Mouse (Mus musculus) heart, embryonic 16.5 days (tissue): ENCODE results near the gene Ulk4. TPM values are rescaled to one million over a fixed set of nuclear protein-coding genes. Genes with fewer than 3 reads are reported as not detected.

Experiments
- ATAC-seq: fragments of 200-750 bp; cut with Nextera tagmentation; replicated peaks from 2 replicates; pipeline ENCODE4 v1.8.0; 2017; ENCODE audit warnings: moderate number of reproducible peaks; ENCODE audit not compliant: insufficient read depth, low FRiP score; ENCODE audit errors: extremely low read depth
- H3K27ac ChIP-seq: fragments of 300-500 bp; sonication (generic); 2 replicates; pipeline ENCODE4 v1.5.1; 2014; ENCODE audit warnings: mild to moderate bottlenecking, low read length, control low read depth, moderate library complexity
- H3K27me3 ChIP-seq: fragments of 300-500 bp; sonication (generic); 2 replicates; pipeline ENCODE4 v1.6.1; 2014; ENCODE audit warnings: low read length, mixed read lengths; ENCODE audit not compliant: control insufficient read depth, insufficient read depth
- H3K36me3 ChIP-seq: fragments of 300-500 bp; sonication (generic); 2 replicates; pipeline ENCODE4 v1.6.1; 2014; ENCODE audit not compliant: control insufficient read depth, insufficient read depth
- H3K4me1 ChIP-seq: fragments of 300-500 bp; sonication (generic); 2 replicates; pipeline ENCODE4 v1.6.1; 2014; ENCODE audit warnings: low read length, mixed read lengths; ENCODE audit not compliant: control insufficient read depth, insufficient read depth
- H3K4me2 ChIP-seq: fragments of 300-500 bp; sonication (generic); 2 replicates; pipeline ENCODE4 v1.6.1; 2014; ENCODE audit warnings: low read depth, mild to moderate bottlenecking, control low read depth, low read length
- H3K4me3 ChIP-seq: fragments of 300-500 bp; sonication (generic); 2 replicates; pipeline ENCODE4 v1.5.1; 2014; ENCODE audit warnings: mild to moderate bottlenecking, control low read depth, low read length
- H3K9ac ChIP-seq: fragments of 300-500 bp; sonication (generic); 2 replicates; pipeline ENCODE4 v1.6.1; 2014; ENCODE audit warnings: low read length, control low read depth
- H3K9me3 ChIP-seq: fragments of 300-500 bp; sonication (generic); replicated peaks from 2 replicates; pipeline ENCODE4 v1.6.1; 2016; ENCODE audit warnings: low read length; ENCODE audit not compliant: control insufficient read depth
- WGBS: fragments of 180-500 bp; shearing (Covaris S2); extraction: QIAGEN DNeasy Blood & Tissue Kit; methylation state at CpG from one replicate; pipeline ENCODE4 v1.1.7; 2014; 5-methylcytosine and 5-hydroxymethylcytosine counted together
- polyA plus RNA-seq: library from polyadenylated mRNA; unstranded; fragments of >200 nt; fragmentation: Nextera tagmentation; extraction: Ambion mirVana; gene quantifications from 2 replicates; pipeline ENCODE4 v1.2.1, GENCODE M21; 2015

Ulk4 gene
- polyA plus RNA-seq, 1 experiment from 2014 or later, result 105 TPM

- 81% methylated on average over 14 of the region's 14 CpGs for WGBS
- Histone ChIP-seq H3K27me3 (no peaks in the 10 kb centered on the region), H3K4me2 (no peak overlapping the region)
These were observed 212.2 kb downstream of the Ulk4 start for GRCm38 (mm10) chr9:121064606-121065355.

GRCm38 (mm10) chr9:121062671-121063070 is 214.3 kb downstream of the Ulk4 start:
- Histone ChIP-seq H3K4me1 (peaks cover 11% of the 10 kb centered on the region; the same call in 1 of the 2 replicates), H3K27me3 (no peaks in the 10 kb centered on the region), H3K9me3 (no peaks in the 10 kb centered on the region), H3K27ac (no peak overlapping the region), H3K4me2 (no peak overlapping the region), H3K9ac (no peak overlapping the region), H3K36me3 (no peaks in the 10 kb centered on the region), H3K4me3 (no peak overlapping the region)
- ATAC-seq, result no peak
- 20% methylated on average over 3 of the region's 3 CpGs for WGBS

More at GRCm38 (mm10) chr9:121064606-121065355, 212.2 kb downstream of the Ulk4 start:
- Histone ChIP-seq H3K4me3 (no peak overlapping the region), H3K9ac (no peak overlapping the region), H3K36me3 (no peaks in the 10 kb centered on the region), H3K27ac (no peak overlapping the region), H3K9me3 (no peaks in the 10 kb centered on the region), H3K4me1 (peaks cover 11% of the 10 kb centered on the region; the same call in 1 of the 2 replicates)
- ATAC-seq, result no peak

- Histone ChIP-seq H3K9me3 (no peaks in the 10 kb centered on the region), H3K4me3 (no peak overlapping the region), H3K36me3 (no peaks in the 10 kb centered on the region), H3K27ac (no peak overlapping the region), H3K9ac (no peak overlapping the region), H3K4me1 (peaks cover 11% of the 10 kb centered on the region; the same call in 1 of the 2 replicates), H3K4me2 (no peak overlapping the region), H3K27me3 (no peaks in the 10 kb centered on the region)
- 50% methylated on average over 12 of the region's 12 CpGs for WGBS
- ATAC-seq, result no peak
These were observed 215.0 kb downstream of the Ulk4 start for GRCm38 (mm10) chr9:121061820-121062623.

GRCm38 (mm10) chr9:121060331-121060730 is 216.7 kb downstream of the Ulk4 start:
- H3K27me3 ChIP-seq, result no peaks in the 10 kb centered on the region
- H3K9me3 ChIP-seq, result no peaks in the 10 kb centered on the region
- H3K4me2 ChIP-seq, result no peak overlapping the region
- no peak overlapping the region for H3K4me3 ChIP-seq
- 76% methylated on average over 8 of the region's 8 CpGs for WGBS
- peaks cover 11% of the 10 kb centered on the region; the same call in 1 of the 2 replicates for H3K4me1 ChIP-seq
- no peak overlapping the region for H3K9ac ChIP-seq
- ATAC-seq, result no peak
- H3K36me3 ChIP-seq, result no peaks in the 10 kb centered on the region
- H3K27ac ChIP-seq, result no peak overlapping the region

GRCm38 (mm10) chr9:121059286-121059685 is 217.7 kb downstream of the Ulk4 start:
- no peaks in the 10 kb centered on the region for H3K27me3 ChIP-seq
- no peak for ATAC-seq
- 90% methylated on average over 3 of the region's 3 CpGs for WGBS
- H3K36me3 ChIP-seq, result no peaks in the 10 kb centered on the region
- H3K9ac ChIP-seq, result no peak overlapping the region
- no peak overlapping the region for H3K4me3 ChIP-seq
- H3K4me1 ChIP-seq, result peaks cover 11% of the 10 kb centered on the region; the same call in 1 of the 2 replicates
- no peak overlapping the region for H3K27ac ChIP-seq
- no peak overlapping the region for H3K4me2 ChIP-seq
- H3K9me3 ChIP-seq, result no peaks in the 10 kb centered on the region

GRCm38 (mm10) chr9:121058538-121058937 is 218.5 kb downstream of the Ulk4 start:
- WGBS, result 75% methylated on average over 8 of the region's 8 CpGs
- no peak overlapping the region for H3K9ac ChIP-seq
- H3K27me3 ChIP-seq, result no peaks in the 10 kb centered on the region
- no peak overlapping the region for H3K27ac ChIP-seq
- no peaks in the 10 kb centered on the region for H3K9me3 ChIP-seq
- ATAC-seq, result no peak
- H3K4me2 ChIP-seq, result no peak overlapping the region
- H3K4me3 ChIP-seq, result no peak overlapping the region
- peaks cover 11% of the 10 kb centered on the region; the same call in 1 of the 2 replicates for H3K4me1 ChIP-seq
- H3K36me3 ChIP-seq, result no peaks in the 10 kb centered on the region

GRCm38 (mm10) chr9:121058116-121058515 is 218.9 kb downstream of the Ulk4 start:
- Histone ChIP-seq H3K9me3 (no peaks in the 10 kb centered on the region), H3K27ac (peak overlapping the region; percentile 37; the same call in 1 of the 2 replicates), H3K4me2 (no peak overlapping the region), H3K4me1 (peaks cover 11% of the 10 kb centered on the region; the same call in 1 of the 2 replicates), H3K9ac (no peak overlapping the region), H3K4me3 (no peak overlapping the region), H3K27me3 (no peaks in the 10 kb centered on the region), H3K36me3 (no peaks in the 10 kb centered on the region)
- ATAC-seq, result no peak; the same call in 1 of the 2 replicates
- 63% methylated on average over 7 of the region's 7 CpGs for WGBS

- Histone ChIP-seq H3K4me3 (no peak overlapping the region), H3K27me3 (no peaks in the 10 kb centered on the region), H3K4me1 (peaks cover 6% of the 10 kb centered on the region; the same call in 1 of the 2 replicates), H3K9me3 (no peaks in the 10 kb centered on the region), H3K27ac (peak overlapping the region; percentile 37; the same call in 1 of the 2 replicates), H3K9ac (no peak overlapping the region), H3K36me3 (no peaks in the 10 kb centered on the region), H3K4me2 (no peak overlapping the region)
- WGBS, result 54% methylated on average over 9 of the region's 9 CpGs
- ATAC-seq, result no peak
These were observed 219.6 kb downstream of the Ulk4 start for GRCm38 (mm10) chr9:121057401-121057800.

GRCm38 (mm10) chr9:121056526-121056925 is 220.5 kb downstream of the Ulk4 start:
- Histone ChIP-seq H3K9ac (no peak overlapping the region), H3K4me3 (no peak overlapping the region), H3K36me3 (no peaks in the 10 kb centered on the region), H3K27me3 (no peaks in the 10 kb centered on the region), H3K4me2 (no peak overlapping the region), H3K4me1 (no peaks in the 10 kb centered on the region), H3K27ac (no peak overlapping the region), H3K9me3 (no peaks in the 10 kb centered on the region)
- no peak for ATAC-seq
- WGBS, result 87% methylated on average over 3 of the region's 3 CpGs
